Mouse (Mus musculus) stomach, postnatal 0 days (tissue): ENCODE data around the gene Abcc3. TPM values are rescaled to one million over a fixed set of nuclear protein-coding genes. Genes with fewer than 3 reads are reported as not detected.
"Not testable (repeated sequence)": the region's sequence is repeated elsewhere in the genome, so short reads cannot be mapped to it uniquely, and the experiment has no call there.

Experiments
- ATAC-seq: fragments of 200-750 bp; cut with Nextera tagmentation; 2 replicates; pipeline ENCODE4 v1.8.0; 2017; ENCODE audit not compliant: low FRiP score, low TSS enrichment
- DNase-seq: peaks from one replicate; pipeline ENCODE4 v3.0.0-alpha.2; 2016; ENCODE audit warnings: low spot score
- H3K27ac ChIP-seq: fragments of 300-500 bp; sonication (generic); replicated peaks from 2 replicates; pipeline ENCODE4 v1.5.1; 2014; ENCODE audit warnings: mild to moderate bottlenecking, control low read depth
- H3K27me3 ChIP-seq: fragments of 300-500 bp; sonication (generic); 2 replicates; pipeline ENCODE4 v1.6.1; 2014; ENCODE audit warnings: low read length; ENCODE audit not compliant: control insufficient read depth, insufficient read depth
- H3K36me3 ChIP-seq: fragments of 300-500 bp; sonication (generic); 2 replicates; pipeline ENCODE4 v1.6.1; 2014; ENCODE audit warnings: low read length, mixed read lengths; ENCODE audit not compliant: control insufficient read depth, insufficient read depth
- H3K4me1 ChIP-seq: fragments of 300-500 bp; sonication (generic); replicated peaks from 2 replicates; pipeline ENCODE4 v1.6.1; 2014; ENCODE audit warnings: antibody characterized with exemption; ENCODE audit not compliant: control insufficient read depth, insufficient read depth
- H3K4me2 ChIP-seq: fragments of 300-500 bp; sonication (generic); replicated peaks from 2 replicates; pipeline ENCODE4 v1.6.1; 2014; ENCODE audit warnings: low read depth, mild to moderate bottlenecking, control low read depth, moderate library complexity
- H3K4me3 ChIP-seq: fragments of 300-500 bp; sonication (generic); 2 replicates; pipeline ENCODE4 v1.5.1; 2014; ENCODE audit warnings: low read depth, low read length, control low read depth
- H3K9ac ChIP-seq: fragments of 300-500 bp; sonication (generic); 2 replicates; pipeline ENCODE4 v1.6.1; 2014; ENCODE audit warnings: mild to moderate bottlenecking, low read length, control low read depth, mixed read lengths
- H3K9me3 ChIP-seq: fragments of 300-500 bp; sonication (generic); 2 replicates; pipeline ENCODE4 v1.6.1; 2016; ENCODE audit warnings: low read length; ENCODE audit not compliant: control insufficient read depth
- CTCF ChIP-seq: IDR thresholded peaks from 2 replicates; pipeline ENCODE4 v1.5.1; 2016; ENCODE audit warnings: antibody characterized with exemption, low read depth, mild to moderate bottlenecking, moderate library complexity
- EP300 ChIP-seq: optimal IDR thresholded peaks from 2 replicates; pipeline ENCODE3; 2016; ENCODE audit warnings: antibody characterized with exemption
- WGBS: fragments of 180-500 bp; shearing (Covaris S2); extraction: QIAGEN DNeasy Blood & Tissue Kit; methylation state at CpG from one replicate; pipeline ENCODE4 v1.1.7; 2014; 5-methylcytosine and 5-hydroxymethylcytosine counted together
- polyA plus RNA-seq: library from polyadenylated mRNA; unstranded; fragments of >200 nt; fragmentation: Nextera tagmentation; extraction: Ambion mirVana; gene quantifications from 2 replicates; pipeline ENCODE4 v1.2.1, GENCODE M21; 2015

Abcc3 gene
- polyA plus RNA-seq, 1 experiment from 2014 or later, result 25.3 TPM

DNA sequence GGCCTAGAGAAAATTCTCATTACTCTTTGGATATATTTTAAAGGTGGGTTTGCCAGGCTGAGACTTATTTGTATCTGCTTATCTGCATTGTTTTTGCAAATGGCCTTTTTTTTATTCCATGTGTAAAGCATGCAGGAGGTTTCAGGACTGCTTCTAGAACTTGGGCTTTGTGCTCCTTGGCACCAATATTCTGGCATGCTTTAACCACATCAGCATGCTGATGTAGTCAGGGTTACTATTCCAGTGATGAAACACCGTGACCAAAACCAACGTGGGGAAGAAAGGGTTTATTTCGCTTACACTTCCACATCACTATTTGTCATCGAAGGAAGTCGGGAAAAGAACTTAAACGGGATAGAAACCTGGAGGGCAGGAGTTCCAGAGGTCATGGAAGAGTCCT, 8.2 kb upstream of the Abcc3 start:
- Histone ChIP-seq H3K27ac (no peak overlapping the region), H3K36me3 (no peaks in the 10 kb centered on the region), H3K4me2 (no peak overlapping the region), H3K9me3 (no peaks in the 10 kb centered on the region), H3K27me3 (no peaks in the 10 kb centered on the region), H3K4me1 (0 out of 2 replicates have a peak, but pooled peaks cover 3% of the 10 kb centered on the region), H3K4me3 (no peak overlapping the region), H3K9ac (no peak overlapping the region)
- 49% methylated on average over 6 of the region's 6 CpGs for WGBS
- no peak for DNase-seq
- TF ChIP-seq CTCF (no peak), EP300 (no peak)
- no peak for ATAC-seq

DNA sequence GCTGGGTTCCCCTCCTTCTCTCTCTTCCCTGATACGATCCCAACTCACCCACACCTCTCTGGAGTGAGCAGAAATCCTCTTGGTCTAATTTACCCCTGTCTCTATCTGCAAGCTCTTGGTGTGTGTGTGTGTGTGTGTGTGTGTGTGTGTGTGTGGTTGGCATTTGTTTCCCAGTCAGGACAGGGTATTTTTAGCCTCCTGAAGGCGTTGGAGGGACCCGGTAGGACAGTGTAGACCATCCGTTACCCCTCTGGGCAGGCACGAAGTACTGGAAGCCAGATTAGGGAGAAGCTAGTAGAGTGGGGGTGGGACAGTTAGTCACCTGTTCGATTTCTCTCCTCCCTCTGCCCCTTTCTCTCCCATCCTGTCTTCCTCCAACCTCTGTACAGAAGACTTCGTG, 1.3 kb upstream of the Abcc3 start:
- no peak for ATAC-seq
- Histone ChIP-seq H3K9me3 (no peaks in the 10 kb centered on the region), H3K36me3 (no peaks in the 10 kb centered on the region), H3K4me3 (no peak overlapping the region), H3K27me3 (no peaks in the 10 kb centered on the region), H3K4me1 (peaks cover 3% of the 10 kb centered on the region; the same call in 1 of the 2 replicates), H3K9ac (no peak overlapping the region), H3K27ac (no peak overlapping the region), H3K4me2 (no peak overlapping the region)
- no peak for DNase-seq
- 78% methylated on average over 7 of the region's 7 CpGs for WGBS
- TF ChIP-seq CTCF, result no peak
- no peak for TF ChIP-seq EP300

DNA sequence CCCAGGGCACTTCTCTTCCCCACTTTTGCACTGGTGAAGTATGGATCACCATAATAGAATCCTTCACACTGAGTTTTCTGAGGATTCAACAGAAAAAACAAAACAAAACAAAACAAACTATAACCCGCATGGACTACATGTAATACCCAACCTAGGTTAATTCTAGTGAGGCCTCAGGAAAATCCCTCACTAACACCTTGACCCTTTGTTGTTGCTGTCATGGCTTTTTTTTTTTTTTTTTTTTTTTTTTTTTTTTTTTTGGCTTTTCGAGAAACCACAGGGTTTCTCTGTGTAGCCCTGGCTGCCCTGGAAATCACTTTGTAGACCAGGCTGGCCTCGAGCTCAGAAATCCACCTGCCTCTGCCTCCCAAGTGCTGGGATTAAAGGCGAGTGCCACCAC, 693 bp upstream of the Abcc3 start:
- not testable (repeated sequence) for H3K9ac ChIP-seq, ATAC-seq, H3K4me3 ChIP-seq, DNase-seq, H3K27ac ChIP-seq, H3K9me3 ChIP-seq, H3K27me3 ChIP-seq, H3K4me1 ChIP-seq, H3K36me3 ChIP-seq, H3K4me2 ChIP-seq
- WGBS, result 86% methylated on average over 4 of the region's 4 CpGs

DNA sequence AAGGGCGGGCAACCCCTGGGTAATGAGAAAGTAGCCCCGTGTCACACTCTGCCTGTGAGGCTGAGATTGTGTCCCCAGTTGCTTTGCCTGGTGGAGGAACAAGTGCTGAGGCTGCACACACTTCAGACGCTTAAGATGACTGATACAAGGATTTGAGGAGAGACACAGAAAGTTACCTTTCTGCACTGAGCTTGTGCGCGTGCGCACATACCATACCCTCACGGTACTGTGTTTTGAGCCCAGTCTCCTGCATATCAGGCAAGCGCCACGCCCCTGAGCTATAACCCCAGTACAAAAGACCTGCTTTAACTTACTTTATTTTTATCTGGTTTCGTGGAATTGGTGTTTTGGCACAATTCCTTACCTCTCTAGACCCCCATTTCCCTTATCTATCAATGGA, 1.1 kb downstream of the Abcc3 start:
- Histone ChIP-seq H3K9me3 (no peaks in the 10 kb centered on the region), H3K27me3 (no peaks in the 10 kb centered on the region), H3K4me1 (peaks cover 3% of the 10 kb centered on the region), H3K9ac (no peak overlapping the region), H3K27ac (peak overlapping the region; percentile 61), H3K36me3 (no peaks in the 10 kb centered on the region), H3K4me3 (no peak overlapping the region), H3K4me2 (peak overlapping the region; percentile 64; the same call in 1 of the 2 replicates)
- ATAC-seq (no peak; the same call in 1 of the 2 replicates), DNase-seq (peak; percentile 50)
- WGBS, result 67% methylated on average over 10 of the region's 10 CpGs
- TF ChIP-seq EP300, result no peak
- no peak for TF ChIP-seq CTCF

DNA sequence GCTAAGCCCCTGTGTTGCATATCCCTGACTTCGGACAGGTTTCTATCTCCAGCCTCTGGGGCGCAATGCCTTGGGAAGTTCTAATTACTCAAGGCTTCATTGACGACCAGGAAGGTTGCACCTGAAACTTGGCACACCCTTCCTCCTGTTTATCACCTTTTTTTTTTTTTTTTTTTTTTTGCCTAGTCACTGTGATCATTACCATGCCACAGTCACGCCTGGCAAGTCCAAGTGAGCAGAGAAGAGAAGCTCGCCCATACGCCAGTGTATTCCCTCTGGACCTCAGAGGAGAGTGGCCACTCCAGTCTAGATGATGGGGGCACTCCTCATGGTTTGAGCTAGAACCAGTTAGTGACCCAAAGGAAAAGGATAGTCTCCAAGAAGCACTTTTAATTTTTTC, 2.0 kb downstream of the Abcc3 start:
- Histone ChIP-seq H3K4me2 (no peak overlapping the region), H3K4me1 (peaks cover 8% of the 10 kb centered on the region), H3K27me3 (no peaks in the 10 kb centered on the region), H3K9ac (no peak overlapping the region), H3K4me3 (no peak overlapping the region), H3K36me3 (no peaks in the 10 kb centered on the region), H3K9me3 (no peaks in the 10 kb centered on the region), H3K27ac (peak overlapping the region; percentile 85)
- 77% methylated on average over 6 of the region's 6 CpGs for WGBS
- TF ChIP-seq EP300 (no peak), CTCF (no peak)
- peak; percentile 37 for DNase-seq
- peak; percentile 56 for ATAC-seq

DNA sequence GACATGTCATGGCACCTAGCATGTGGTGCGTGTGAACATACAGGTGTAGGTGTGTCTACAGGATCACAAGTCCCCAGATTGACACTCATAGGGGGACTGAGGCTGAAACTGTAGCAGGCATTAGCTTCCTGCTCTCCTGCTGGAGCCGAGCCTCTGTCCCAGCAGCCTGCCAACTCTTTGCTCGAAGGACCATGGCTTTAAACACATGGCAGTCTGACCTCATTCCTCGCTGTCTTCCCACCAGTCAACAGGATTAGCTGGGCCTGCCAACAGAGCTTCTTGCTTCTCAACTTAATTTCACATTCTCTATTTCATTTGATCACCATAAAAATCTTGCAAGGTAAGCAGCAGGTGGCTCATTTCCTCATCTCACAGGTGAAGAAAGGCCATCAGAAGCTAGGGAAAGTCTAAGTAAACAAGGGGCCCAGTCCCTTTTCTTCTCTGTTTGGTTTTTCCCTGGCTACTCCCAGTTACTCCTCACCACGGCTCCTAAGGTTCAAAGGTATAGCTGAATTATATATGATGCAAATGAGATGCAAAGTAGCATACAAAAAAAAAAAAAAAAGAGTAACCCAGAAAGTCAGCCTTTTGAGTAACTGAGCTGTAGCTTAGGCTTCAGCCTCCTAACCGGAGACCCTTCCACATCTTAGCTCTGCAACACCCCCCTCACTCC, 2.9 kb downstream of the Abcc3 start:
- ATAC-seq, result peak; percentile 43

More for the DNA sequence above, 2.9 kb downstream of the Abcc3 start:
- H3K4me1 ChIP-seq, result peaks cover 8% of the 10 kb centered on the region
- TF ChIP-seq EP300, result no peak
- TF ChIP-seq CTCF, result no peak
- peak overlapping the region; percentile 85 for H3K27ac ChIP-seq
- H3K4me2 ChIP-seq, result no peak overlapping the region
- no peaks in the 10 kb centered on the region for H3K36me3 ChIP-seq
- 35% methylated on average over 6 of the region's 6 CpGs for WGBS
- no peak overlapping the region for H3K4me3 ChIP-seq
- no peaks in the 10 kb centered on the region for H3K27me3 ChIP-seq
- no peaks in the 10 kb centered on the region for H3K9me3 ChIP-seq
- peak; percentile 52 for DNase-seq
- no peak overlapping the region for H3K9ac ChIP-seq
